Mouse (Mus musculus) embryonic fibroblast, embryonic 13.5 days (primary cell): ENCODE results near the gene Speer2. TPM values are rescaled to one million over a fixed set of nuclear protein-coding genes. Genes with fewer than 3 reads are reported as not detected.

ENCODE experiments used
- H3K27ac ChIP-seq: 2 replicates; pipeline ENCODE4 v1.5.1; 2012; ENCODE audit warnings: low read length, control low read depth, inconsistent platforms; ENCODE audit not compliant: insufficient read depth
- H3K4me1 ChIP-seq: 2 replicates; pipeline ENCODE4 v1.6.1; 2011; ENCODE audit warnings: low read length; ENCODE audit not compliant: control insufficient read depth, insufficient read depth
- H3K4me3 ChIP-seq: 2 replicates; pipeline ENCODE4 v1.5.1; 2011; ENCODE audit warnings: mild to moderate bottlenecking, control low read depth, low read length; ENCODE audit not compliant: insufficient read depth
- CTCF ChIP-seq: IDR thresholded peaks from 2 replicates; pipeline ENCODE4 v1.5.1; 2011; ENCODE audit warnings: mild to moderate bottlenecking, control low read depth, low read length, moderate library complexity, borderline replicate concordance; ENCODE audit not compliant: insufficient read depth
- POLR2A ChIP-seq: IDR thresholded peaks from 2 replicates; pipeline ENCODE4 v1.6.1; 2011; ENCODE audit warnings: low read depth, mild to moderate bottlenecking, control low read depth, low read length, moderate library complexity
- polyA plus RNA-seq: library from polyadenylated mRNA; stranded (reverse); fragments of >200 nt; gene quantifications from 2 replicates; pipeline ENCODE4 v1.2.4, GENCODE M21; 2011; ENCODE audit warnings: low read depth; ENCODE audit not compliant: missing spikeins, insufficient read length

The Speer2 gene
- polyA plus RNA-seq, result not detected in 2 replicates

DNA sequence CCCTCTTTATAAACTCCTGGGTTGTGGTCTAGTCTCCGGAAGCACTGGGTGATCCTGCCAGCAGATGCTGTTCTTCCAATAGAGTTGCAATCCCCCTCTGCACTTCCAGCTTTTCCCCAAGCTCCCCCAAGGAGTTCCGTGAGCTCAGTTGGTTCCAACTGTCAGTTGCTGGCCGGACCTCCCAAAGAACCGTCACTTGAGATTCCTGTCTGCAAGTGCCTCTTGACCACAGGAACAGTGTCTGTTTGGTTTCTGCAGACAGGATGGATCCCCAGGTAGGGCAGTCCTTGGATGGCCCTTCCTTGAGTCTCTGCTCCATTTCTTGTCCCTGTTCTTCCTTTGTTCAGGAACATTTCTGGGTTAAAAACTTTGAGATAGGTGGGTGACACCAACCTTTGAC lies at the start of gene Speer2:
Gene Speer2 (minus strand): TSS at position 101 of the 400 bp plus-strand sequence.
- TF ChIP-seq POLR2A, result no peak
- TF ChIP-seq CTCF, result no peak

GRCm38 (mm10) chr16:69904303-69904702 lies 40.8 kb upstream of the Speer2 start:
- Histone ChIP-seq H3K27ac (no peak overlapping the region), H3K4me3 (no peak overlapping the region), H3K4me1 (no peaks in the 10 kb centered on the region)
- TF ChIP-seq CTCF (no peak), POLR2A (no peak)

More for the DNA sequence above, at the start of gene Speer2:
- no peak within 1 kb of the TSS for H3K27ac ChIP-seq
- no peaks in the 10 kb centered on the region for H3K4me1 ChIP-seq
- no peak within 1 kb of the TSS for H3K4me3 ChIP-seq

GRCm38 (mm10) chr16:69880712-69881111 lies 17.2 kb upstream of the Speer2 start:
- TF ChIP-seq POLR2A (no peak), CTCF (no peak)
- no peak overlapping the region for H3K4me3 ChIP-seq

DNA sequence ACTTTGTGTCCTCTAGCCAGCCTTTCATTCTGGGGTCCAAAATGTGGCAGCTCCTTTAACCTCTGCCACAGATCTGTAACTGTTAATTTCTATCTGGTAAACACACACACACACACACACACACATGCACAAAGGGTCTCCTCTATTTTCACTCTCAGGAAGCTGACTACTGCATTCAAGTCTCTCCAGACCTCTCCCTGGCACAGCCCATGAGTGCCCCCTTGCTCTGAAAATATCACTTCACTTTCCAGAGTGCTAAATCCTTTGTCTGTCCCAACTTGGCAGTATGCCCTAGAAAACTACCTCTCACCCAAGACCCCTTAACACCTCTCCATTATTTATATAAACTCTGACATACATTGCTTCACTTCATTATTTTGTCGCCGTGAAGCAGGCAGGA lies 26.9 kb downstream of the Speer2 start:
- Histone ChIP-seq H3K4me1 (no peaks in the 10 kb centered on the region), H3K27ac (no peak overlapping the region), H3K4me3 (no peak overlapping the region)
- TF ChIP-seq POLR2A (no peak), CTCF (no peak)

More at GRCm38 (mm10) chr16:69880712-69881111, 17.2 kb upstream of the Speer2 start:
- Histone ChIP-seq H3K4me1 (no peaks in the 10 kb centered on the region), H3K27ac (no peak overlapping the region)

DNA sequence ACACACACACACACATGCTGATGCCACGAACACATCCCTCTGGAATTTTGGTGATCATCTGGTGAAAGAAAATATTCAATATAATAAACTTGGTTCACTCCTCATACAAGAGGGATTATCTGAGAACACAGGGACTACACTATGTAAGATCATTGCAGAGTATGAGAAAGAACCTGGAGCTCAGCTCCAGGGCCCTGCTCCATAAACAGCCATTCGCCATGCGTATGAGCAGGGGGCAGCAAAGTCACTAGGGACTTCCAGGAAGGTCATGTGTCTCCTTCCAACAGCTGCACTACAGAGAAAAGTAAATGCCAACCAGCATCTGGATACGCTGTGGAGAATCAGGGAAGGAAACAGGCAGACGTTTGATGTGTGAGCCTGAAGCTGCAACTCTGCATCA lies 49.9 kb downstream of the Speer2 start:
- H3K27ac ChIP-seq, result no peak overlapping the region
- H3K4me1 ChIP-seq, result no peaks in the 10 kb centered on the region
- no peak for TF ChIP-seq CTCF
- no peak for TF ChIP-seq POLR2A
- H3K4me3 ChIP-seq, result no peak overlapping the region
